Mouse (Mus musculus): ENCODE measurements around the gene Jdp2. TPM values are rescaled to one million over a fixed set of nuclear protein-coding genes. Genes with fewer than 3 reads are reported as not detected.

The Jdp2 gene
- total RNA-seq, 4 experiments from 2014 or later, result 3.0 to 4.5 (median 3.8) TPM

DNA sequence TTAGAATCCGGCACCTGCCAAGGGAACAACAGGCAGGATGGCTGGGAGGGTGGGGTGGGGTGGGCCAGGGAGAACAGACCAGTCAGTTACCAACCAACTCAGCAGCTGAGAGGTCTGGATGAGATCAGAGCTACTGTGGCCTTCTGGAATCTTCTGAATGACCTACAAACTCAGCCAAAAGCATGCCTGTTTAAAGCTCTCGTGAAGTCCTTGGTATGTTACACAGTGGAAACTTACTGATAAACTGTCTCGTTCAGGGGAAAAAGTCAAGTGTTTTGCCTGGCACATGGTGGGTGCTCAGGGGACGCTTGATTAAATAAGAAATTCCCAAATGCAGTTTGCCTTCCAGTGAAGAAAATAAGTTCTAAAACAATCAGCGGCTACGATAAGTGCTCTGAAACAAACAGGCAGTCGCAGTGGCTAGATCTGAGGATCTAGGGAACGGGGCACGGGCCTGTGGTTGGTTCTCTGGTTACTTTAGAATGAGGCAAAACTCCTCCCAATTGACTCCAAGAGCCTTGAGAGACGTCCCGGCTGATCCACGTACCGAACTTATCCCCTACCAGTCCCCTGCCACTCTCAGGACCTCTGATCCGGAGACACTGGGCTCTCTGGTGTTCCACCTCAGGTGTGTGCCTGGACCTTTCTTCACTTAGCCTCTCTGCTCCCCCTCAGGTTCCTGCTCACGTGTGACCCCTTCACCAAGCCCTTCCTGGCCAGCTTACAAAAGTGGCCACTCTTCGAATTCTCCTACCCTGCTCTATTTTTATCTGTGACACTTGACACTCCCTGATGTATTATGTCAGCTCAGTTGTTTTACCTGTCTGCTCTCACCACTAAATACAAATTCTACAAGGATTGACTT, 85.8 kb downstream of the Jdp2 start:
- DNase-seq (ENCODE audit: low spot score in 2 of 2), result no peak

- no peak for DNase-seq (ENCODE audit: low spot score in 2 of 2)
Observed at GRCm38 (mm10) chr12:85686466-85687216, 87.8 kb downstream of the Jdp2 start, which contains the start of gene Batf. Gene Batf, plus strand, starts transcription at chr12:85686669.

GRCm38 (mm10) chr12:85687217-85687533, 88.3 kb downstream of the Jdp2 start:
- no peak for DNase-seq (ENCODE audit: low spot score in 2 of 2)

DNA sequence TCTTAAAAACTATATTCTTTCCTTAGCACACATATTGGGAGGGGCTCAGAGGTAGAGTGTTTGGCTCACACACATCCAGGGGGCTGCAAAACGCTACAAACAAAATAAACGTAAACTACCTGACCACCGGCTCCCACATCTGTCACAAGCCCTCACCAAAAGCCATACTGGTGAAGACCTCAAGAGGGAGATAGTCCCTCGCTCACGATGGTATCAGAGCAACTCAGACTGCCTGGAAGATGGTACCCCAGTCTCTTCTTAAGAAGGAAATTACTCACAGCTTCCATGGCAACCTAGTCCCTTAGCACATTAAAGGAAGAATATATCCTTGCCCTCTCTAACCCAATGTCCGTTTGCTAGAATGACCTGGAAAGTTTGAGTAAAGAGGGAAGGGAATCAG, 89.0 kb downstream of the Jdp2 start:
- DNase-seq (ENCODE audit: low spot score in 2 of 2), result no peak

Other genes with a start within 250 kb of the Jdp2 start
- gene Tmed10, start 224.2 kb upstream of the Jdp2 start, total RNA-seq (2022), result 100 to 1,000 TPM; 108 to 122 (median 116) TPM
- 10 to 100 TPM in 2 of 4 experiments, 1 to 10 TPM in 2; 5.6 to 26.9 (median 8.4) TPM for gene Fos, start 125.1 kb upstream of the Jdp2 start, total RNA-seq (2022)
- not detected for gene Batf, start 87.6 kb downstream of the Jdp2 start, total RNA-seq (2022)
- under 1 TPM; 0.24 to 0.75 (median 0.50) TPM for gene Flvcr2, start 147.5 kb downstream of the Jdp2 start, total RNA-seq (2022)
- gene Erg28, start 225.5 kb downstream of the Jdp2 start, total RNA-seq (2022), result 1 to 10 TPM; 1.5 to 4.5 (median 3.4) TPM
- gene Ttll5, start 225.6 kb downstream of the Jdp2 start, total RNA-seq (2022), result 1 to 10 TPM; 4.6 to 6.3 (median 5.7) TPM

All from gastrocnemius, adult 8-10 months (tissue).